In the genomic region with DNA sequence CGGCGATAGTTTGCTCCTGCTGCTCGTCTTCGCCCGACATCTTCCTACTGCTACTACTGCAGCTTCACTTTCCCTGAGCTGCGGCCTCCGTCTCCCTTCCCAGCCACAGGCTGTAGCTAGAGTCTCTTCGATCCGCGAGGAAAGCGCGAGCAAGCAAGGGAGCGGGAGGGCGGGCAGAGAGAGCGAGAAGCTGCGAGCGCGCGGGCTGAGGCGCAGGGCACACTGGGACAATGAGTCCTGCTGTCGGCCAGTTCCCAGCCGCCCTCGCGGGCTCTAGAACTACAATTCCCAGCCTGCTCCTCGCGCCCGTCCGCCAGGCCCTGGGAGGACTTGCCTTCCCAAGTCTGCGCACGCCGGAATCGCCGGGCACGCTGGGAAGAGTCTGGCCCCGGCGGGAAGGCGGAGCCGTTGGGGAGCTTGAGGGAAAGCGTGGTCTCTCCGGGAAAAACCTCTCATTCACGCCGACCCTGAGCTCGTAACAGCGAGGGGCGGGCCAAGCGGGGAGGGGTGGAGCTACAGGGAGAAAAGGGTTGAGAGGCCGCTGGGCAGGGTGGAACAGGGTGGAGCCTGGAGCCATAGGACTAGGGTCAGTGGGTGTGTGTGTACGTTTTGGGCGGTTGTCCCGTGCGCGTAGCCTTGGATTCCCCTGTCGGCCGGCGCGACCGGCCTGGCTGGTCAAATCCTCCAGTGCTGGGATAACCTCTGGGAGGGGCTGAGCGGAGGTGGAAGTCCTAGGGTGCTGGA, we compare ENCODE assay signal across 8 mouse cellular contexts. TPM values are rescaled to one million over a fixed set of nuclear protein-coding genes. Genes with fewer than 3 reads are reported as not detected.
A peak's percentile ranks its signal among the peaks of the same experiment; 100 is the strongest.
DNase-seq lines count a peak whose midpoint lies in the region; ATAC-seq and TF ChIP-seq lines count a peak whose summit lies in the region.

A gene (minus strand): TSS at position 200 of the 744 bp plus-strand sequence.

- peak; percentile 98 for ATAC-seq in CD4-positive, CD25-positive, alpha-beta regulatory T cell, adult 4 months
- peak; percentile 97 for ATAC-seq in heart, embryonic 14.5 days (ENCODE audit: insufficient number of reproducible peaks, insufficient read depth, low FRiP score, low read depth)
- peak; percentile 97 for ATAC-seq in liver, embryonic 14.5 days (ENCODE audit: insufficient read depth)
- ATAC-seq in neural tube, embryonic 11.5 days (ENCODE audit: insufficient read depth, low FRiP score, low TSS enrichment) = peak; percentile 98
- peak; percentile 97 for ATAC-seq in stomach, postnatal 0 days (ENCODE audit: low FRiP score, low TSS enrichment)

- peak within 1 kb of the TSS; percentile 76 to 95 for H3K4me3 ChIP-seq in heart, embryonic 14.5 days (ENCODE audit: control insufficient read depth in 1 of 2, insufficient read depth in 1 of 2, low read depth in 1 of 2, low read length in 2 of 2)
- H3K4me3 ChIP-seq in liver, embryonic 14.5 days (ENCODE audit: insufficient read depth in 1 of 2, low read depth in 2 of 2, low read length in 2 of 2) = peak within 1 kb of the TSS; percentile 89 to 95
- H3K4me3 ChIP-seq in neural tube, embryonic 11.5 days (ENCODE audit: low read depth, low read length) = peak within 1 kb of the TSS; percentile 89
- peak within 1 kb of the TSS; percentile 82 for H3K4me3 ChIP-seq in stomach, postnatal 0 days (ENCODE audit: low read depth, low read length)

- peak within 1 kb of the TSS; percentile 97 for H3K9ac ChIP-seq in heart, embryonic 14.5 days (ENCODE audit: low read length)
- peak within 1 kb of the TSS; percentile 91 for H3K9ac ChIP-seq in liver, embryonic 14.5 days (replicated peaks)
- H3K9ac ChIP-seq in neural tube, embryonic 11.5 days (ENCODE audit: low read length) = peak within 1 kb of the TSS; percentile 94
- peak within 1 kb of the TSS; percentile 91 for H3K9ac ChIP-seq in stomach, postnatal 0 days (ENCODE audit: low read length)

- peak within 1 kb of the TSS; percentile 94 for H3K4me2 ChIP-seq in heart, embryonic 14.5 days (ENCODE audit: low read length)
- H3K4me2 ChIP-seq in liver, embryonic 14.5 days (ENCODE audit: low read depth) = peak within 1 kb of the TSS; percentile 85
- H3K4me2 ChIP-seq in neural tube, embryonic 11.5 days (ENCODE audit: low read depth) = peak within 1 kb of the TSS; percentile 92
- H3K4me2 ChIP-seq in stomach, postnatal 0 days (replicated peaks; ENCODE audit: low read depth) = peak within 1 kb of the TSS; percentile 81

- H3K36me3 ChIP-seq in heart, embryonic 14.5 days (ENCODE audit: control insufficient read depth, insufficient read depth, low read length) = peaks cover 45% of the 10 kb centered on the region
- H3K36me3 ChIP-seq in liver, embryonic 14.5 days (replicated peaks; ENCODE audit: control insufficient read depth, insufficient read depth, low read depth) = peaks cover 28% of the 10 kb centered on the region
- peaks cover 6% of the 10 kb centered on the region for H3K36me3 ChIP-seq in neural tube, embryonic 11.5 days (ENCODE audit: control insufficient read depth, insufficient read depth, low read length)
- H3K36me3 ChIP-seq in stomach, postnatal 0 days (ENCODE audit: control insufficient read depth, insufficient read depth, low read length) = peaks cover 9% of the 10 kb centered on the region

- no peaks in the 10 kb centered on the region for H3K9me3 ChIP-seq in heart, embryonic 14.5 days (ENCODE audit: control insufficient read depth, low read length)
- no peaks in the 10 kb centered on the region for H3K9me3 ChIP-seq in liver, embryonic 14.5 days (ENCODE audit: control insufficient read depth, low read length)
- no peaks in the 10 kb centered on the region for H3K9me3 ChIP-seq in neural tube, embryonic 11.5 days (ENCODE audit: control insufficient read depth, low read length)
- H3K9me3 ChIP-seq in stomach, postnatal 0 days (ENCODE audit: control insufficient read depth, low read length) = no peaks in the 10 kb centered on the region

- peaks cover 3 to 14% of the 10 kb centered on the region in 2 experiments; a peak in 3 of 4 replicates for H3K4me1 ChIP-seq in heart, embryonic 14.5 days (ENCODE audit: control insufficient read depth in 2 of 2, insufficient read depth in 2 of 2, low read length in 2 of 2)
- H3K4me1 ChIP-seq in liver, embryonic 14.5 days (replicated peaks; ENCODE audit: control insufficient read depth in 2 of 2, insufficient read depth in 2 of 2, low read length in 1 of 2) = peaks cover 4 to 7% of the 10 kb centered on the region in 2 experiments
- H3K4me1 ChIP-seq in neural tube, embryonic 11.5 days (ENCODE audit: control insufficient read depth, insufficient read depth, low read length) = peaks cover 8% of the 10 kb centered on the region; the same call in 1 of the 2 replicates
- no peaks in the 10 kb centered on the region for H3K4me1 ChIP-seq in stomach, postnatal 0 days (replicated peaks; ENCODE audit: control insufficient read depth, insufficient read depth)

- TF ChIP-seq CTCF in liver, embryonic 14.5 days (IDR thresholded peaks at IDR 0.05; ENCODE audit: low read depth) = peak; percentile 43
- peak; percentile 29 for TF ChIP-seq CTCF in stomach, postnatal 0 days (IDR thresholded peaks at IDR 0.05; ENCODE audit: low read depth)

- under 1% methylated on average over 58 of the region's 58 CpGs for WGBS in heart, embryonic 14.5 days
- under 1% methylated on average over 58 of the region's 58 CpGs for WGBS in liver, embryonic 14.5 days (ENCODE audit: insufficient replicate concordance)
- WGBS in neural tube, embryonic 11.5 days = under 1% methylated on average over 58 of the region's 58 CpGs
- under 1% methylated on average over 57 of the region's 58 CpGs for WGBS in stomach, postnatal 0 days

- peak within 1 kb of the TSS; percentile 95 to 97 for H3K27ac ChIP-seq in heart, embryonic 14.5 days (replicated peaks in 1 of 2; ENCODE audit: control insufficient read depth in 1 of 2, insufficient read depth in 1 of 2, low read depth in 2 of 2, low read length in 2 of 2)
- H3K27ac ChIP-seq in liver, embryonic 14.5 days = peak within 1 kb of the TSS; percentile 94
- H3K27ac ChIP-seq in neural tube, embryonic 11.5 days (ENCODE audit: low read depth, low read length) = peak within 1 kb of the TSS; percentile 83
- peak within 1 kb of the TSS; percentile 93 for H3K27ac ChIP-seq in stomach, postnatal 0 days (replicated peaks)

- peak; percentile 94 for DNase-seq in c-Kit-negative CD71-positive TER-119-positive erythroid progenitor cells, embryonic 14.5 days (ENCODE audit: low read depth, low spot score)
- peak; percentile 98 for DNase-seq in fibroblast of lung, adult 2 months (ENCODE audit: low read depth)
- DNase-seq in kidney, postnatal 25 days = peak; percentile 96 to 99
- peak; percentile 94 to 97 (median 95) for DNase-seq in liver, embryonic 14.5 days (ENCODE audit: low read depth in 3 of 3, low spot score in 3 of 3)
- DNase-seq in neural tube, embryonic 11.5 days (ENCODE audit: low spot score) = peak; percentile 100
- DNase-seq in stomach, postnatal 0 days (ENCODE audit: low spot score) = peak; percentile 99

- H3K27me3 ChIP-seq in heart, embryonic 14.5 days (ENCODE audit: control insufficient read depth, insufficient read depth, low read length) = no peaks in the 10 kb centered on the region
- no peaks in the 10 kb centered on the region; the same call in 1 of the 2 replicates for H3K27me3 ChIP-seq in liver, embryonic 14.5 days (ENCODE audit: control insufficient read depth, insufficient read depth, low read length)
- no peaks in the 10 kb centered on the region for H3K27me3 ChIP-seq in neural tube, embryonic 11.5 days (ENCODE audit: control insufficient read depth, insufficient read depth, low read length)
- H3K27me3 ChIP-seq in stomach, postnatal 0 days (ENCODE audit: control insufficient read depth, insufficient read depth, low read length) = no peaks in the 10 kb centered on the region

- 0 out of 2 replicates have a peak, but pooled peaks have one; percentile 0 for TF ChIP-seq EP300 in liver, embryonic 14.5 days (IDR thresholded peaks at IDR 0.05; ENCODE audit: low read depth)
- TF ChIP-seq EP300 in stomach, postnatal 0 days (optimal IDR thresholded peaks at IDR 0.05) = no peak

RNA-seq across cellular contexts. Expression of the gene that starts here (rescaled TPM):
- 100 to 1,000 TPM; 114 to 117 TPM for polyA plus RNA-seq in CD4-positive, CD25-positive, alpha-beta regulatory T cell, adult 4 months (2017; shearing (Covaris generic))
- 123 TPM in 2 replicates for polyA plus RNA-seq in heart, embryonic 14.5 days (2014; fragmentation: Nextera tagmentation; extraction: Ambion mirVana)
- 57.6 and 113 TPM in 2 replicates for polyA plus RNA-seq in liver, embryonic 14.5 days (2012; rRNA removed)
- 163 and 172 TPM in 2 replicates for polyA plus RNA-seq in liver, embryonic 14.5 days (2014; fragmentation: Nextera tagmentation; extraction: Ambion mirVana)
- 245 and 251 TPM in 2 replicates for polyA plus RNA-seq in neural tube, embryonic 11.5 days (2014; fragmentation: Nextera tagmentation; extraction: Ambion mirVana)
- 131 and 135 TPM in 2 replicates for polyA plus RNA-seq in stomach, postnatal 0 days (2015; fragmentation: Nextera tagmentation; extraction: Ambion mirVana)

Comparison
In these comparisons a context has a peak if more than half of its experiments do, and no peak if none do; other contexts are left out.
1. Peak in every context shown above with its lines: DNase-seq, ATAC-seq, H3K4me3 ChIP-seq and H3K27ac ChIP-seq.